Mouse (Mus musculus): ENCODE data around the gene Uba52.
A peak's percentile ranks its signal among the peaks of the same experiment; 100 is the strongest.

Gene Uba52

DNA sequence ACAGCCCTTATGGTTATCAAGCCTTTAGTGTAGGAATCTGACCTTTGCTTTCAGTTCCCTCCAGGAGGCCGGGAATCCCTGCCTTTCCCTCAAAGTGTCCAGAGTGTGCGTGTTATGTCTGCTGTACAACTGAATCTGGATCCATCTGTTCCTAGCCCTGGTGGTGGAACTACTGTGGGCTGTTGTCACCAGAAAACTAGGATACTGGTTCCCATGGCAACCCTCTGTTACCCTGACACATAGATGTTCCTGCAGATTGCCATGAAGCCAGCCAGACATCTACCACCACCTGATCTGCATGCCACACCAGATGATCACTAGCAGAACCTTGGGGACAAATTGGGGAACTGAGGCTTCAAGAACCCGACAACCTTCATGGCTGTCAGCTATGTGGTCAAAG, 28.7 kb downstream of the Uba52 start:
- no peak for DNase-seq

GRCm38 (mm10) chr8:70477269-70477982, 33.2 kb downstream of the Uba52 start:
- DNase-seq: no peak

GRCm38 (mm10) chr8:70476333-70477268, 34.0 kb downstream of the Uba52 start, which contains the start of gene Klhl26:
Gene Klhl26 (minus strand): TSS chr8:70476968.
- peak; percentile 96 to 97 for DNase-seq

- no peak for DNase-seq
Measured at GRCm38 (mm10) chr8:70471856-70472255, 38.7 kb downstream of the Uba52 start.

DNA sequence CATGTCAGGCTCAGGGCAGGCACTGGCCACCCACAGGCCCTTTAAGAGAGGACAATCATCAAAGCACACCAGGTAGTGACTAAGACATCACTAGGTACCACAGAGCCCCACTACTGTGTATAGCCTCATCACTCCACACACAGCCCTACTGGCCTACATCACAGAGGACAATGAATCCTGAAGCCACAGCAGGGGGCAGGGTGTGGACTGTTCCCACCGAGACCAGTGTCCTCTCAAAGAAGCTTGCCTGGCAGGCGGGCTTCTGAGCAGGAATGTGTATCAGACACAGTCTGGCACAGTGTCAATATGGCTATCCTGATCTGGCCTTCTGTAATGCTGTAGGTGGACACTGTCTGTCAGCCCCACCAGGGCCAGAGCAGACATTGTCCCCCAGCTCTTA, 40.7 kb downstream of the Uba52 start:
- no peak for DNase-seq

DNA sequence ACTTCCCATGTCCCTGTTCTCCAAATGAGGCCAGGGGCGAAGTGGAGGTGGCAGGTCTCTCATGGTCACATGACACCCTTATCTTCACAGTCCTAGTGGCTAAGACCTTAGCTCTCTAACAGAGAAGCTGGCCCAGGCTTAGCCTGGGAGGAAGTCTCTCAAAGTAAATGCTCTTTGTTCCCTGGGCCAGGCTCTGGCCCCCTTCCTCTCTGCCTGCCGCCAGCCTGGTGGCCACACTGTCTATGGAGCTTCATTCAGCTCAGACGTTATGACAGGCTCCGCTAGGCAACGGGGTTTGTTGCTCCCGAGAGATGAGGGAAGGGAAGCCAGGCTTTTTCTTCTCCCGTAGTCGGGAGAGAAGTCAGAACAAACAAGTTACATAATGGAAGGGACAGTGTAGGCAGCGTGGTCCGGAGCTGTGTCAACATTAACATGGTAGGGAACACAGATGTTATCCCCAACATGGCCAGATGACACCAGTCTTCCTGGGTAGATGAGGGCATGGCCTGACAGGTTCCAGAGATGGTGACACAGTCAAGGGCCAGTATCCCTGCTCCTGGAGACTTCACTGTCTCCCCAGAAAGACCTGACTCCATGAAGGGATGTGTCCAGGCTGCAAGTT, 41.2 kb downstream of the Uba52 start:
- DNase-seq: no peak

GRCm38 (mm10) chr8:70468733-70469132, 41.9 kb downstream of the Uba52 start:
- no peak for DNase-seq

- DNase-seq: no peak
Measured at GRCm38 (mm10) chr8:70467907-70468306, 42.7 kb downstream of the Uba52 start.

DNA sequence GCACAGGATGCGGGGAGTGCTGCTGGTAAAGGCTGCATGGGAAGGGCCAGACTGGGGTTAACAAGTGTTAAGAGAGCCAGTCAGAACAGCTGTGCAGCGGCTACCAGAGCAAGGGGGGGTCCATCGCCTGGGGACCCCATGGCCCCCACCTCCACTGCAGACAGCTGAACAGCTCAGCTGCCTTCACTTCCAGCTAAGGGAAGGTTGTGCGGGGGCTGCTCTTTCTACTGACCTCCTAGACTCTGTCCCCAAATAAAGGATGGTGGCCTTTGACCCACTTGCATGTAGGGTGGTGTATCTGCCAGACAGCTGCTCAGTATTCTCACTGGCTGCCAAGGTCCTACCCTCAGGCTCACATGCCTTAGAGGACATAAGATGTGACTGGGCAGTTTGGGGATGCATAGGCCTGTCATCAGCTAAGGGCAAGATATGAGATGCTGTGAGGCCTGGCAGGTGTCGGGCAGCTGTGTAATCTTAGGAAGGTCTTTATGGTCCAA, 43.3 kb downstream of the Uba52 start:
- DNase-seq: no peak

DNA sequence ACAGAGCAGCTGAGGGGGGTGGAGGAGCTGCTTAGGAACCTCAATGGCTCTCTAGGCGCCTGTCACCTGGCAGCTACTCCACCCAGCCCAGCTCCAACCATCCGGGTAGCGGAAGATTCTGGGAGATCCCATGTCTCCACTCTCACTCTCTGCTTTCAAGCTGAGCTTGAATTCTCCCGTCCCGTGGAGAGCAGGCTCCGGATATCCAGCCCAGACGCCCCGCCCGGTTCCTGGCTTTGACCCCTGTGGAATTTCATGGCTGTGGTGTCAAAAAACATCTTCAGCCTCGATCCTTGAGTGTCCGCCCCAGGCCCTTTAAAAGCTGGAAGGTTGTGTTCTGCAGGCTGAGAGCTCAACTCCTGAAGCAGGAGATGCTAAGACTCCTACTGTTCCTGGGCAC, 43.8 kb downstream of the Uba52 start:
- no peak for DNase-seq

GRCm38 (mm10) chr8:70466305-70466704, 44.3 kb downstream of the Uba52 start:
- DNase-seq: no peak

DNA sequence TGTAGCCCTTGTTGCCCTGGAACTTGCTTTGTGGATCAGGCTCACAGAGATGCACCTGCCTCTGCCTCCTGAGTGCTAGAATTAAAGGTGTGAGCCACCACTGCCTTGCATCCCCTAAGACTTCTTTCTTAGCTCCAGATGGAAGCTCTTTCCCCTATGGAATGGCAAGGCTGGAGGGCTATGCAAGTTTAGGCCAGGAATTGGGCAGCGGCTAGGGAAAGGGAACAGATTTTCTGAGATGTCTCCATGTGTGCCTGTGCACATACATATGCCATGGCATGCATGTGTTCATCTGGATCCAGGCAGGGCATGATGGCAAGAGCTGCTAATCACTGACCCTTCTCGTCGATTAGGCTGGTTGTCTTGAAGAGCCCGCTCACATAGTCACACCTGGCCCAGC, 44.9 kb downstream of the Uba52 start:
- no peak for DNase-seq

DNA sequence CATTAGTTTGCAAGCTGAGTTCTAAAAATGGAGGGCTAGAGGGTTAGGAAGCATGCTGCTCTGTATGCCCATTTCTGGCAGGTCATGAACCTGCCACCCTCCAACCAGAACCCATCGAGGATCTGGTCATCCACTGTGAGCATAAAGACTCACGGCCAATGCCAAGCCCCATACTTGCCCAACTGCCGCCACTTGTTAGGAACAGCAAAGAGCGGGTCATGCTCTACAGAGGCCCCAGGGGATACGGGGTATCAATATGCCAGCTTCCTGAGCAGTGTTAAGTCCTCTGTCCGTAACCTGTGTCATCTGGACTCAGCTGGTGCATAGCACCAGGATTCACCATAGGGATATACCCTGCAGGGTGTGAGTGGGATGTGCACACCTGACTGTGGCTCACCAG, 46.4 kb downstream of the Uba52 start:
- DNase-seq: no peak

DNA sequence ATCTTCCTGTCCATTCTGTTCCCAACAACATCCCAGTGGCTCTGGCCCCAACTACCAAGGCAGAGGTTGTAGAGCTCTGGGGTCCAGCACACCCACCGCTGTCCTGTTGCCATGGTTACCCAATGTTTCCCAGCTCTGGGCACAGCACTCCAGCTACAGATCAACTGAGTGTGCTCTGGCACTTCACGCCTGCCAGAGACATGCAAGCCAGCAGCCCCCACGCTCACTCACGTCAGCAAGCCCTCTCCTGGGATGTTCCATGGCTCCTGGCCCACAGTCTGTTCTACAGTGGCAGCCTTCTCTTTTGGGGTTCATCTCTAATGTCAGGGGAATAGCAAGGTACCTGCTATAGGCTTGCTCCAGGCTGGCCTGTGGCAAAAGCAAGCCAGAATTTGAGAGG, 47.3 kb downstream of the Uba52 start:
- no peak for DNase-seq

- no peak for DNase-seq
Measured at GRCm38 (mm10) chr8:70462516-70462813, 48.1 kb downstream of the Uba52 start.

GRCm38 (mm10) chr8:70461765-70462515, 48.7 kb downstream of the Uba52 start:
- no peak for DNase-seq

DNA sequence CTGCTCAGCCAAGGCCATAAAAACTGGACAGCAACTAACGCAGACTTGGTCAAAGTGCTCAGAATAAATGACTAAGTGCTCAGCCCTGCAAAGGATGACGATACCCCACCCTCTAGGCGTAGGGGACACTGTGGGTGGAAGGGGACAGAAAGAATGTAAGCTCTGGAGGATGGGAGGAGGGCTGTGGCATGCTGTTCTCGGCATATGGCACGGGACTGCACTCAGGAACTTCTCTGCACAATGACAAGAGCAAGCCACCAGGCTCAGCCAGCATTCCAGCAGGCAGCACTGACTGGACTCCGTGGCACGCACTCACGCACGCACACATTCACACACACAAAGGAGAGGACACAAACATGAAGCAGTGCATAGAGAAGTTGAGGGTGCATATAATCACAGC, 50.0 kb downstream of the Uba52 start:
- DNase-seq: no peak

GRCm38 (mm10) chr8:70460199-70460598, 50.4 kb downstream of the Uba52 start:
- DNase-seq: no peak

DNA sequence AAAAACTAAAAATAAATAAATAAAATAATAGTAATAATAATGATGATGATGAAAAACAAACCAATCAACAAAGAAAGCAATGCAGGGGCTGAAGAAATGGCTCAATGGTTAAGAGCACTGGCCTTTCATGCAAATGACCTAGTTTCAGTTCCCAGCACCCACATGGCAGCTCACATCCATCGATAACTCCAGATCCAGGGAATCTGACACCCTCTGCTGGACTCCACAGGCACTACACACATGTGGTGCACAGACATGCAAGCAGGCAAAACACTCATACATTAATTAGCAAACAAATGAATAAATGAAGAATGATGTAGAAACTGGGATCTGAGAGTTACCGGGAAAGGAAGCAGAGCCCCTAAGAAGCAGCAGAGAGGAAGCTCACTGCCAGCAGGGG, 51.0 kb downstream of the Uba52 start:
- DNase-seq: no peak

DNA sequence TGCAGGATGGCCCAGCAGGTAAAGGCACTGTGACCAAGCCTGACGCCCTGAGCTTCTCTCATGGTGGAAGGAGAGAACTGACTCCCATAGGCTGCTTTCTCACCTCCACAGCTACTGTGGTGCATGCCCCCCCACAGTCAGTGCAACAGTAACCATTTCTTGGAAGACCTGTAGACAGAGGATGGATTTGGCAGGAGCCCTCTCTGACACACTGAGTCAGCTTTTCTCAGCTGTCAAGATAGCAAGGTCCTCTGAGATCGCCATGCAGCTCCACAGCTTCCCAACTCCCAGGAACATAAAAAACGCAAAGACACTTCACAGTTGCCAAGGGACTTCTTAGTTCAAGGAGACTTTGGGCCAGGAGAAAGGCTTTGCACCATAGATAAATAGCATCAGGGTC, 52.1 kb downstream of the Uba52 start:
- no peak for DNase-seq

All from spleen, adult 18-20 months (tissue).